Mouse (Mus musculus): Measurements from ENCODE around the gene Aph1c.

GRCm38 (mm10) chr9:66861104-66861767 is 26.7 kb upstream of the Aph1c start:
- TF ChIP-seq CTCF (IDR thresholded peaks at IDR 0.05; ENCODE audit: low read depth, low read length) (no peak), TAL1 (conservative IDR thresholded peaks at IDR 0.05; ENCODE audit: low read depth, low read length) (no peak)
